Mouse (Mus musculus): Measurements from ENCODE around the gene Ufsp1. TPM values are rescaled to one million over a fixed set of nuclear protein-coding genes. Genes with fewer than 3 reads are reported as not detected.
"Not testable (repeated sequence)": the region's sequence is repeated elsewhere in the genome, so short reads cannot be mapped to it uniquely, and the experiment has no call there.

Ufsp1 gene
- polyA plus RNA-seq (2015; fragmentation: Nextera tagmentation; extraction: Ambion mirVana) = 8.5 TPM in 2 replicates

DNA sequence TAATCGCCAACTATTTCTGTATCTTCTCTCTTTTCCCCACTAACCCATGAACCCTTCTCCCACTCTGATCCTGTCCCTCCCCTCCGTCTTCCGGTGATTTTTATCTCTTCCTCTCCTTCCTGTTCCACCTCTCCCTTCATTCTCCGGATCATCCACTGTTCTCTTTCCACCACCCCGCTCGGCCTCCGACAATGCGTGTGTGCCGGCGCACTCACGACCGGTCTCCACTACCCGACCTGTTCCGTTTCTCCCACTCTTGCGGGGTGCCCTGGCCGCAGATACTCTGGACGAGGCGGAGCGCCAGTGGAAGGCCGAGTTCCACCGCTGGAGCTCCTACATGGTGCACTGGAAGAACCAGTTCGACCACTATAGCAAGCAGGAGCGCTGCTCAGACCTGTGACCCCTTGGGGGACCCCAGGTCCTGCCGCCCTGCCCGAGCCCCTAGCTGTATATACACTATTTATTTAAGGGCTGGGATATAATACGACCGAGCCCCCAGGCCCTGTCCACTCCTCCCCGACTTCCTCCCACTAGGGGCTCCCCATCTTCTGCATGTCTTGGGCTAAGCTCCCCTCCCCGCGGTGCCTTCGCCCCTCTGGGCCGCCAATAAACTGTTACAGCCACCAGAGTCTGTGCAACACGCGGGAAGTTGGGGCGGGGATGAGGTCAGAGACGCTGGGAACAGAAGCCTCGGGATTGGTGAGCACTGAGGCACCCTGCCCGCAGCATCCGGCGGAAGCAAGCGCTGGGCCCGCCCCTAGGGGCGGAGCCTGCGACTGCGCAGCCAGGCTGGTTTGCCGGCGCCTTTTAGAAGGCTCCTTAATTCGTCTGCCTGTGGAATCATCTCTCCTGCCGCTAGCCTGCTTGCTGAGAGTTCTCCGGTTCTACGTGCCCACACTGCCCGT lies at the start of gene Ufsp1:
Gene Ufsp1, plus strand, starts transcription at position 791 of the 905 bp plus-strand sequence.
- Histone ChIP-seq H3K27ac (ENCODE audit: low read length) (peak within 1 kb of the TSS; percentile 89), H3K4me3 (ENCODE audit: low read length) (peak within 1 kb of the TSS; percentile 74), H3K36me3 (ENCODE audit: control insufficient read depth, insufficient read depth) (peaks cover 41% of the 10 kb centered on the region), H3K27me3 (ENCODE audit: control insufficient read depth, insufficient read depth, low read length) (peaks cover 20% of the 10 kb centered on the region), H3K9me3 (replicated peaks; ENCODE audit: control insufficient read depth, low read length) (no peaks in the 10 kb centered on the region), H3K4me2 (ENCODE audit: low read depth, low read length) (peak within 1 kb of the TSS; percentile 100), H3K9ac (ENCODE audit: low read length) (peak within 1 kb of the TSS; percentile 79), H3K4me1 (ENCODE audit: control insufficient read depth, insufficient read depth, low read length) (peaks cover 12% of the 10 kb centered on the region)
- peak; percentile 94 for ATAC-seq (replicated peaks; ENCODE audit: extremely low read depth, insufficient read depth, low FRiP score)
- under 1% methylated on average over 52 of the region's 52 CpGs for WGBS

DNA sequence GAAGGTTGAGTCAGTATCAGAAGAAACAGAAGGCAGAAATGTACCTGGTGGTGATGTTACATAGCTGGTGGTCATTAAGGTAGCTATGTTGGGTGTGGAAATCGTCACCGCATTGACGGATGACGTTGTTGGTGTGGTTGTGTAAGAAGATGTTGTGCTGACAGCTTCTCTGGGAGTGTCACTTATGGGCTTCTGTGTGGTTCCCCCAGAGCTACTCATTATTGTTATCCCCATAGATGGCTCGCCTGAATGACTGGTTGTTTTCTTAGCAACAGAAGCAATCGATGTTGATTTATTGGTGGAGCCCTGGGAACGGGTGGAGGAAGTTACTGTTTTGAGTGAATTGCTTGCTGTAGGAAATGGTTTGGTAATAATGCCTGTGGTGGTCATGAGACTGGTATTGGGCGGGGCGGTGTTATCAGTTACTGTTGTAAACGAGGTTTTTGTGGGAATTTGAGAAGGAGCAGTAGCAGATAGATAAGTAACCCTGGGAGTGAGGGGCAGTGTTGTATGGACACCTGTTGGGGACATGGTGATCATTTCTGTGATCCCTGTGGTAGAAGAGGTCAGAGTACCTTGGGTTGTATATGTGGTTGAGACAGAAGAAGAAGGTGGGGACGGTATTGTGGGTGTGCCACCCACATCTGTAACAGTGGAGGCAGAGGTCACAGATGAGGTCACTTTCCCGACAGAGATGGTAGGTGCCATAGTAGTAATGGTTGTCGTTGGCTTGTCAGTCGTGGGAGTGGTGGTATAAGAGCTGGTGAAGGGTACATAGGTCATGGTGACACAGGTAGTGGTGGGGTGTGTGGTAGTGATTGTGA lies 30.3 kb upstream of the Ufsp1 start:
- Histone ChIP-seq H3K4me1 (ENCODE audit: control insufficient read depth, insufficient read depth, low read length) (no peaks in the 10 kb centered on the region), H3K27me3 (ENCODE audit: control insufficient read depth, insufficient read depth, low read length) (0 out of 2 replicates have a peak, but pooled peaks cover 3% of the 10 kb centered on the region)
- 70% methylated on average over 14 of the region's 14 CpGs for WGBS

DNA sequence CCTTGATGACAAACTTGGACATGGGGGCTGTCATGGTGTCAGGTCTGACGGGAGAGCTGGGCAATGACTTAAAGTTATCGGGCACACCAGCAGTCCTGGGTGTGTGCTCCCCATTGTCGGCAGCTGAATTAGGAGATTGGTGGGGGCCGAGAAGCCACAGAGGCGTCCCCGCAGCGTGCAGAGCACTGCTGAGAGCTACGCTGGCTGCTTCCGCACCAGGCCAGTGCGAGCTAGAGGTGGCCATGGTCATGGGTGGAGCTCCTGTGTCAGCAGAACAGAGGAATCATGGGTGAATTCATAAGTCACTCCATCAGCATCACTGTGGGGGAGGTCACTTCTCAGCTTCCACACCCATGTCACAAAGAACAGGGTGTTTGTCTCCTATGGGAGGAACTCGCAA lies 29.6 kb upstream of the Ufsp1 start:
- no peak overlapping the region for H3K27ac ChIP-seq (ENCODE audit: low read length)
- no peaks in the 10 kb centered on the region for H3K9me3 ChIP-seq (replicated peaks; ENCODE audit: control insufficient read depth, low read length)
- H3K9ac ChIP-seq (ENCODE audit: low read length) = no peak overlapping the region
- 86% methylated on average over 11 of the region's 11 CpGs for WGBS
- 0 out of 2 replicates have a peak, but pooled peaks cover 3% of the 10 kb centered on the region for H3K27me3 ChIP-seq (ENCODE audit: control insufficient read depth, insufficient read depth, low read length)
- no peaks in the 10 kb centered on the region for H3K4me1 ChIP-seq (ENCODE audit: control insufficient read depth, insufficient read depth, low read length)
- ATAC-seq (replicated peaks; ENCODE audit: extremely low read depth, insufficient read depth, low FRiP score) = no peak
- no peak overlapping the region for H3K4me3 ChIP-seq (ENCODE audit: low read length)
- no peak overlapping the region for H3K4me2 ChIP-seq (ENCODE audit: low read depth, low read length)
- no peaks in the 10 kb centered on the region for H3K36me3 ChIP-seq (ENCODE audit: control insufficient read depth, insufficient read depth)

More for the DNA sequence above, 30.3 kb upstream of the Ufsp1 start:
- H3K27ac ChIP-seq (ENCODE audit: low read length) = no peak overlapping the region
- H3K36me3 ChIP-seq (ENCODE audit: control insufficient read depth, insufficient read depth) = no peaks in the 10 kb centered on the region
- no peak overlapping the region for H3K9ac ChIP-seq (ENCODE audit: low read length)
- H3K4me2 ChIP-seq (ENCODE audit: low read depth, low read length) = no peak overlapping the region
- H3K9me3 ChIP-seq (replicated peaks; ENCODE audit: control insufficient read depth, low read length) = no peaks in the 10 kb centered on the region
- no peak overlapping the region for H3K4me3 ChIP-seq (ENCODE audit: low read length)
- no peak for ATAC-seq (replicated peaks; ENCODE audit: extremely low read depth, insufficient read depth, low FRiP score)

DNA sequence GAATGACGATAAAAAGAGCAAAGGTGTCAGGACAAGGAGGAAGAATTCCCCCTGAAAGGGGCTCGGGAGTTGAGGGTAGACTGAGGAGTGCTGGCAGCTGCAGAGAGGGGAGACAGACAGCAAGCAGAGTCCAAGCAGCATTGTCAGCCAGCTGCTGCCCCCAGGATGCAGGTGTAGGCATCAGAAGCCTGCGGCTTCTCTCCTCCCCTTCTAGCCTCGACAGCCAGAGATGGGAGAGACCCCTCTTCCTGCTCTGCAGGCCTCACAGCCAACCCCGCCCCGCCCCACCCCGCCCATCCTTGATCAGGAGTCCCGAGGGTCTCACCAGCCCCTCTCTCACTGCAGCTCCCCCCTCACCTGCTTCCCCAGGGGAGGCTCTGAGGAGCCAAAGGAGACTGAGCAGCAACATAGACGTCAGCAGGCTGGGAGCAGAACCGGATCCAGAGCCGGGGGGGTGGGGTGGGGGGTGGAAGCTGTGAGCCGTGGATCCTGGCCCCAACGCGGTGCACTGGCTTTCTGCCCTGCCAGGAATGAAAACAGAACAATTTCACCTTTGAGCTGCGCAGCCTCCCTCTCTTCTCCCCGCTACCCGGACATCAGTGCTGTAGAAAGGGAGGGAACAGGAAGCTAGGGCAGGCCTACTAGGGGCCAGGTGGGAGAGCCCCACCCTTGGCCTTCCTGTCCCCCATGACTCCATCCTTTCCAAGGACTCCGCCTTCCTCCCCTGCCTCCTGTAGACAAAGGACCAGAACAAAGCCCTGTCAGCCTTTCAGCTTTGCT lies 26.1 kb upstream of the Ufsp1 start:
- Histone ChIP-seq H3K9ac (ENCODE audit: low read length) (no peak overlapping the region), H3K27ac (ENCODE audit: low read length) (no peak overlapping the region), H3K27me3 (ENCODE audit: control insufficient read depth, insufficient read depth, low read length) (0 out of 2 replicates have a peak, but pooled peaks cover 3% of the 10 kb centered on the region), H3K4me1 (ENCODE audit: control insufficient read depth, insufficient read depth, low read length) (no peaks in the 10 kb centered on the region), H3K36me3 (ENCODE audit: control insufficient read depth, insufficient read depth) (no peaks in the 10 kb centered on the region), H3K9me3 (replicated peaks; ENCODE audit: control insufficient read depth, low read length) (peaks cover 5% of the 10 kb centered on the region; the same call in 1 of the 2 replicates), H3K4me3 (ENCODE audit: low read length) (no peak overlapping the region), H3K4me2 (ENCODE audit: low read depth, low read length) (peak overlapping the region; percentile 31)
- peak; percentile 67 for ATAC-seq (replicated peaks; ENCODE audit: extremely low read depth, insufficient read depth, low FRiP score)
- WGBS = 22% methylated on average over 18 of the region's 18 CpGs

DNA sequence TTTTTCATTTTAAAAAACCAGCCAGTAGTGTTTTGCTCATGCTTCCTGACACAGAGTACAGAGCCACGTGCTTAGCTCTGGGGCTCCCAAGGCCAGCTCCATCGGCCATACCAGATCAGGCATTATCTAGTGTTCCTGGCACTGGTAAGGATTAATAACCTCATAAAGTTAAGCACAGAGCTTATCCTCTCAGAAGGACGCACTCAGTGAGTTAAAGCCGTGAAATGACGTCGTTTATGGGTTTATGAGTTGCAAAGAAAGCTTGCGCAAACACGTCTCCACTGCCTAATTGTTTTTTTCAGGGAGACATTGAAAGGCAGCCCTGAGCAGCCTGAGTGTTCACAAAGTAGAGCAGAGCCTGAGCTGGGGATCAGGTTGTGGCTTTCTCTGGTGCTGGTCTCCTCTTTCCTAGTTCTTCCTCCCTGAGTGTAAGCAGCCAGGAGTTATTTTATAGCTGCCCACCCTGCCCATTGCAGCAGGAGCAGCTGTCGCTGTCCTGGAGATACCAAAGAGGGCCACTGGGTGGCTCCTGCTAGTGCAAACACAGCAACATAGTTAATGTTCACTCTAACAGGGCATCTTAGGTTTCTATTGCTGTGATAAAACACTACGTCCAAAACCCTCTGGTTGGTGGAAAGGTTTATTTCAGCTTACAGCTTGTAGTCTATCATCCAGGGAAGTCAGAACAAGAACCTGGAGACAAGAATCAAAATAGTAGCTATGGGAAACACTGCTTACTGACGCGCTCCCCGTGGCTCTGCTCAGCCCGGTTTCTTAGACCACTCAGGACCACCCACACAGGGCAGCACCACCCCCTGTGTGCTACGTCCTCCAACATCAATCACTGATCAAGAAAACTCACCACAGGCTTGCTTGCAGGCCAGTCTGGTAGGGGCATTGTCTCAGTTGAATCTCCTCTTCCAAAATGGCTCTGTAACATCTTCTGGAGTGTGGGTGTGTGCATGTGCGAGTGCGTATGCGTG lies 16.8 kb upstream of the Ufsp1 start:
- 0 out of 2 replicates have a peak, but pooled peaks cover 3% of the 10 kb centered on the region for H3K27me3 ChIP-seq (ENCODE audit: control insufficient read depth, insufficient read depth, low read length)
- peaks cover 4% of the 10 kb centered on the region; the same call in 1 of the 2 replicates for H3K9me3 ChIP-seq (replicated peaks; ENCODE audit: control insufficient read depth, low read length)
- no peak overlapping the region for H3K9ac ChIP-seq (ENCODE audit: low read length)
- no peak overlapping the region for H3K4me3 ChIP-seq (ENCODE audit: low read length)
- H3K36me3 ChIP-seq (ENCODE audit: control insufficient read depth, insufficient read depth) = no peaks in the 10 kb centered on the region
- H3K27ac ChIP-seq (ENCODE audit: low read length) = no peak overlapping the region
- no peaks in the 10 kb centered on the region for H3K4me1 ChIP-seq (ENCODE audit: control insufficient read depth, insufficient read depth, low read length)
- 55% methylated on average over 18 of the region's 18 CpGs for WGBS
- no peak overlapping the region for H3K4me2 ChIP-seq (ENCODE audit: low read depth, low read length)
- no peak for ATAC-seq (replicated peaks; ENCODE audit: extremely low read depth, insufficient read depth, low FRiP score)

DNA sequence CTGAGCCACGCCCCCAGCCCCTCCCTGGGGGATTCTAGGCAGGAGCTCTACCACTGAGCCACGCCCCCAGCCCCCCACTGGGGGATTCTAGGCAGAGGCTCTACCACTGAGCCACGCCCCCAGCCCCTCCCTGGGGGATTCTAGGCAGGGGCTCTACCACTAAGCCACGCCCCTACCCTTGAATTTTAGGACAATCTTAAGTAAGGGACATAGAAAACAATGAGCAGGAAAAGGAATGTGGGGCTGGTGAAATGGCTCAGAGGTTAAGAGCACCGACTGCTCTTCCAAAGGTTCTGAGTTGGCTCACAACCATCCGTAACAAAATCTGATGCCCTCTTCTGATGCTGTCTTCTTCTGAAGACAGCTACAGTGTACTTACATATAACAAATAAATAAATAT lies 10.0 kb upstream of the Ufsp1 start:
- ATAC-seq (replicated peaks; ENCODE audit: extremely low read depth, insufficient read depth, low FRiP score) = not testable (repeated sequence)

DNA sequence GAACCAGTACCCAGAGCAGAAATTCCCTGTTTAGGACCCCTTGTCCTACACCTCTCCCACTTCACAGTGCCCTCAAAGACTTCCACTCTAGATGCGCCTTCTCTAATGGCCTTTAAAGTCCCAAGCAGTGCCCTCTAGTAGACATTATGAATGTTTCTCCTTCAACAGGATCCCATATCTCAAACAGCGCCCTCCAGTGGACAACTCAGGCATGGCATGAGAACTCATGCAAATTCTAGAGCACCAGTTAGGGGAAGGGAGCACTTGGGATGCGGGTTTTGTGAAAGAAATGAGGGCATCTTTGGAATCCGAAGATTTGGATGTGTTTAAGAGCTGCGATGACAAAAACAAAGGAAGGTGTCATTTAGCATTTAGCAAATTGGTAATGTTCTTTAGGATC lies 9.4 kb upstream of the Ufsp1 start:
- H3K36me3 ChIP-seq (ENCODE audit: control insufficient read depth, insufficient read depth) = no peaks in the 10 kb centered on the region
- H3K27ac ChIP-seq (ENCODE audit: low read length) = no peak overlapping the region
- H3K9ac ChIP-seq (ENCODE audit: low read length) = no peak overlapping the region
- no peak overlapping the region for H3K4me2 ChIP-seq (ENCODE audit: low read depth, low read length)
- no peak for ATAC-seq (replicated peaks; ENCODE audit: extremely low read depth, insufficient read depth, low FRiP score)
- WGBS = 55% methylated on average over 5 of the region's 5 CpGs
- no peak overlapping the region for H3K4me3 ChIP-seq (ENCODE audit: low read length)
- no peaks in the 10 kb centered on the region for H3K9me3 ChIP-seq (replicated peaks; ENCODE audit: control insufficient read depth, low read length)
- H3K27me3 ChIP-seq (ENCODE audit: control insufficient read depth, insufficient read depth, low read length) = peaks cover 22% of the 10 kb centered on the region
- peaks cover 24% of the 10 kb centered on the region for H3K4me1 ChIP-seq (ENCODE audit: control insufficient read depth, insufficient read depth, low read length)

More for the DNA sequence above, 10.0 kb upstream of the Ufsp1 start:
- H3K4me2 ChIP-seq (ENCODE audit: low read depth, low read length); H3K9me3 ChIP-seq (replicated peaks; ENCODE audit: control insufficient read depth, low read length); H3K27ac ChIP-seq (ENCODE audit: low read length); H3K9ac ChIP-seq (ENCODE audit: low read length); H3K36me3 ChIP-seq (ENCODE audit: control insufficient read depth, insufficient read depth); H3K4me3 ChIP-seq (ENCODE audit: low read length): not testable (repeated sequence)
- WGBS = 76% methylated on average over 5 of the region's 6 CpGs
- Histone ChIP-seq H3K27me3 (ENCODE audit: control insufficient read depth, insufficient read depth, low read length) (peaks cover 17% of the 10 kb centered on the region), H3K4me1 (ENCODE audit: control insufficient read depth, insufficient read depth, low read length) (peaks cover 22% of the 10 kb centered on the region)

DNA sequence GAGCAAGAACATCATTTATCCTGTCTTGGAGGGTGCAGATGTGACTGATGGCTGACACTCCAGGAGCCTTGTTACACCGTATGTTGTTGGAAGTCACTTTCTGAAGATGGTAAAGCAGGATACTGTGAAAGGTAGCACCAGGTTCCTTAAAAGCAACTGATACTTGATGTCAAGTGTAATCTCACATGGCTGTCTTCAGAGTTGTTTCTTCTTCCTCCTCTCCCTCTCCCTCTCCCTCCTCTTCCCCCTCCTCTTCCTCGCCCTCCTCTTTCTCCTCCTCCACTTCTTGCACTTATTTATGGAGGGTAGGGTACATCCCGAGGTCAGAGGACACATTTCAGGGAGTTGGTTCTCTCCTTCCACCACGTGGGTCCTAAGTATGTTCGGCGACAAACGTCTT lies 8.4 kb upstream of the Ufsp1 start:
- no peak overlapping the region for H3K27ac ChIP-seq (ENCODE audit: low read length)
- H3K9ac ChIP-seq (ENCODE audit: low read length) = no peak overlapping the region
- H3K36me3 ChIP-seq (ENCODE audit: control insufficient read depth, insufficient read depth) = no peaks in the 10 kb centered on the region
- peaks cover 27% of the 10 kb centered on the region for H3K27me3 ChIP-seq (ENCODE audit: control insufficient read depth, insufficient read depth, low read length)
- no peaks in the 10 kb centered on the region for H3K9me3 ChIP-seq (replicated peaks; ENCODE audit: control insufficient read depth, low read length)
- H3K4me1 ChIP-seq (ENCODE audit: control insufficient read depth, insufficient read depth, low read length) = peaks cover 24% of the 10 kb centered on the region
- no peak for ATAC-seq (replicated peaks; ENCODE audit: extremely low read depth, insufficient read depth, low FRiP score)
- H3K4me3 ChIP-seq (ENCODE audit: low read length) = no peak overlapping the region
- 37% methylated on average over 7 of the region's 7 CpGs for WGBS
- no peak overlapping the region for H3K4me2 ChIP-seq (ENCODE audit: low read depth, low read length)
